Mouse (Mus musculus): ENCODE results near the gene Med24. TPM values are rescaled to one million over a fixed set of nuclear protein-coding genes. Genes with fewer than 3 reads are reported as not detected.

Med24 gene
- polyA plus RNA-seq, 1 experiment from 2014 or later: 55.1 TPM

GRCm38 (mm10) chr11:98696454-98697216, 32.6 kb downstream of the Med24 start:
- ATAC-seq (replicated peaks; ENCODE audit: insufficient number of reproducible peaks, low FRiP score, low TSS enrichment, low read depth) (no peak), DNase-seq (ENCODE audit: low spot score) (no peak)
- Histone ChIP-seq H3K36me3 (replicated peaks; ENCODE audit: control insufficient read depth, insufficient read depth, low read depth, low read length) (peaks cover 11% of the 10 kb centered on the region), H3K4me1 (ENCODE audit: control insufficient read depth, insufficient read depth, low read length) (no peaks in the 10 kb centered on the region), H3K4me3 (ENCODE audit: low read depth, low read length) (no peak overlapping the region), H3K27ac (replicated peaks; ENCODE audit: low read depth, low read length) (no peak overlapping the region), H3K4me2 (ENCODE audit: low read depth, low read length) (no peak overlapping the region), H3K9me3 (replicated peaks; ENCODE audit: control insufficient read depth, low read length) (no peaks in the 10 kb centered on the region), H3K9ac (replicated peaks; ENCODE audit: low read length) (no peak overlapping the region), H3K27me3 (ENCODE audit: control insufficient read depth, insufficient read depth, low read length) (no peaks in the 10 kb centered on the region)
- WGBS: 88% methylated on average over 14 of the region's 14 CpGs

GRCm38 (mm10) chr11:98695408-98695807, 33.8 kb downstream of the Med24 start:
- Histone ChIP-seq H3K27me3 (ENCODE audit: control insufficient read depth, insufficient read depth, low read length) (no peaks in the 10 kb centered on the region), H3K4me2 (ENCODE audit: low read depth, low read length) (no peak overlapping the region), H3K27ac (replicated peaks; ENCODE audit: low read depth, low read length) (no peak overlapping the region), H3K9ac (replicated peaks; ENCODE audit: low read length) (no peak overlapping the region), H3K4me3 (ENCODE audit: low read depth, low read length) (no peak overlapping the region), H3K9me3 (replicated peaks; ENCODE audit: control insufficient read depth, low read length) (no peaks in the 10 kb centered on the region), H3K4me1 (ENCODE audit: control insufficient read depth, insufficient read depth, low read length) (no peaks in the 10 kb centered on the region), H3K36me3 (replicated peaks; ENCODE audit: control insufficient read depth, insufficient read depth, low read depth, low read length) (peaks cover 17% of the 10 kb centered on the region)
- DNase-seq (ENCODE audit: low spot score) (no peak), ATAC-seq (replicated peaks; ENCODE audit: insufficient number of reproducible peaks, low FRiP score, low TSS enrichment, low read depth) (no peak)
- 78% methylated on average over 14 of the region's 14 CpGs for WGBS

DNA sequence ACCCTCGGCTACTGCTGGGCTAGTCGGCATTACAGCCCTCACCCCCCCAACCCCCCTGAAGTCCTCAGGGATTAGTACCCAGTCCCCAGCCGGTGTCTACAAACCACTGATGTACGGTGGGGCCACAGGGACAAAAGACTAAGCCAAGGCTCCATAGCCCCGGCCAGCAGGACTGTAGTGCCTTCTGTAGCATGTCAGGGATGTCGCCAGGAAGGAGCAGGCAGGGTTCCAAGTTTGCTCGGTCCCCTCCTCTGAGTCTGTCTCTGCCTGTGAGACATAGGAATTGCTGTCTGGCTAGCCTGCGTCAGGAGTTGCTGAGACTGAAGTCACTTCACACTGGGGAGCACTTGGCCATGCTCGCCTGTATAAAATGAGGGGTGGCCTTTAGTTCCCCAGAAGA, 34.9 kb downstream of the Med24 start:
- 89% methylated on average over 9 of the region's 9 CpGs for WGBS
- ATAC-seq (replicated peaks; ENCODE audit: insufficient number of reproducible peaks, low FRiP score, low TSS enrichment, low read depth) (no peak), DNase-seq (ENCODE audit: low spot score) (no peak)
- Histone ChIP-seq H3K4me1 (ENCODE audit: control insufficient read depth, insufficient read depth, low read length) (no peaks in the 10 kb centered on the region), H3K4me2 (ENCODE audit: low read depth, low read length) (no peak overlapping the region; the same call in 1 of the 2 replicates), H3K27me3 (ENCODE audit: control insufficient read depth, insufficient read depth, low read length) (no peaks in the 10 kb centered on the region), H3K9me3 (replicated peaks; ENCODE audit: control insufficient read depth, low read length) (no peaks in the 10 kb centered on the region), H3K4me3 (ENCODE audit: low read depth, low read length) (no peak overlapping the region), H3K27ac (replicated peaks; ENCODE audit: low read depth, low read length) (no peak overlapping the region), H3K9ac (replicated peaks; ENCODE audit: low read length) (no peak overlapping the region), H3K36me3 (replicated peaks; ENCODE audit: control insufficient read depth, insufficient read depth, low read depth, low read length) (peaks cover 23% of the 10 kb centered on the region)

DNA sequence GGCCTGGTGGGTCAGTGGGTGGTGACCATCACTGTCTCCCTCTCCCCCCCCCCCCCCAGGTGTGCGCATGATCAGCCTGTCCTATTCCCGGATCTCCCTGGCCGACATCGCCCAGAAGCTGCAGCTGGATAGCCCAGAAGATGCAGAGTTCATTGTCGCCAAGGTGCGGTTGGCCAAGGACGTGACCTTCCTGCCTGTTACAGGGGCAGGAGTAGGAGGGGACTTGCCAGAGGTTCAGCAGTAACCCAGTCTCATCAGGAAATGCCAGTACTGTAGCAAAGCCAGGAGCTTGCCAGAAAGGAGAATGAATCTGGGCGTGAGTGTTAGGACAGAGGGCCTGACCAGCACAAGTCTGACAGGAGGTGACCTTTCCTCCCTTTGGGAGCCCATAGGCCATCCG, 35.5 kb downstream of the Med24 start:
- 93% methylated on average over 8 of the region's 9 CpGs for WGBS
- H3K9me3 ChIP-seq (replicated peaks; ENCODE audit: control insufficient read depth, low read length): no peaks in the 10 kb centered on the region
- H3K27ac ChIP-seq (replicated peaks; ENCODE audit: low read depth, low read length): no peak overlapping the region
- peaks cover 23% of the 10 kb centered on the region for H3K36me3 ChIP-seq (replicated peaks; ENCODE audit: control insufficient read depth, insufficient read depth, low read depth, low read length)
- no peaks in the 10 kb centered on the region for H3K27me3 ChIP-seq (ENCODE audit: control insufficient read depth, insufficient read depth, low read length)
- no peak overlapping the region for H3K9ac ChIP-seq (replicated peaks; ENCODE audit: low read length)
- DNase-seq (ENCODE audit: low spot score) (no peak), ATAC-seq (replicated peaks; ENCODE audit: insufficient number of reproducible peaks, low FRiP score, low TSS enrichment, low read depth) (no peak)
- H3K4me3 ChIP-seq (ENCODE audit: low read depth, low read length): no peak overlapping the region
- no peak overlapping the region for H3K4me2 ChIP-seq (ENCODE audit: low read depth, low read length)
- no peaks in the 10 kb centered on the region for H3K4me1 ChIP-seq (ENCODE audit: control insufficient read depth, insufficient read depth, low read length)

DNA sequence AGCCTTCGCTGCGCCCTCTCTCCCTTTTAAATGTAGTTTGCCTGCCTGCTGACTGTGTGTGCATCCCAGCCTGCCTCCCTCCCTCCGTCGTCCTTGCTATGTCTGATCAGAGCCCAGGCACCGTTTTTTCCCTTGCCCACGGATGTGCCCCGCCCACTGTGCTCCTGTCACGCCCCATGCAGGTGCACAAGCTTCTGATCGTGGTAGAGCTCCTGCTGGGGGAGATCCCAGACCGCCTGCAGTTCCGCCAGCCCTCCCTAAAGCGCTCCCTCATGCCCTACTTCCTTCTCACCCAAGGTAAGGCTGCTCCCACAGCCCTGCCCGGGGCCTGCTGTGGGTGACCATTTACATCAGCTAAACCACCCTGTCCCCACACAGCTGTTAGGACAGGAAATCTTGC, 36.0 kb downstream of the Med24 start:
- 83% methylated on average over 13 of the region's 13 CpGs for WGBS
- Histone ChIP-seq H3K27ac (replicated peaks; ENCODE audit: low read depth, low read length) (no peak overlapping the region), H3K9ac (replicated peaks; ENCODE audit: low read length) (no peak overlapping the region), H3K27me3 (ENCODE audit: control insufficient read depth, insufficient read depth, low read length) (no peaks in the 10 kb centered on the region), H3K9me3 (replicated peaks; ENCODE audit: control insufficient read depth, low read length) (no peaks in the 10 kb centered on the region), H3K4me3 (ENCODE audit: low read depth, low read length) (no peak overlapping the region), H3K4me1 (ENCODE audit: control insufficient read depth, insufficient read depth, low read length) (no peaks in the 10 kb centered on the region), H3K36me3 (replicated peaks; ENCODE audit: control insufficient read depth, insufficient read depth, low read depth, low read length) (peaks cover 25% of the 10 kb centered on the region), H3K4me2 (ENCODE audit: low read depth, low read length) (no peak overlapping the region)
- DNase-seq (ENCODE audit: low spot score) (no peak), ATAC-seq (replicated peaks; ENCODE audit: insufficient number of reproducible peaks, low FRiP score, low TSS enrichment, low read depth) (no peak)

DNA sequence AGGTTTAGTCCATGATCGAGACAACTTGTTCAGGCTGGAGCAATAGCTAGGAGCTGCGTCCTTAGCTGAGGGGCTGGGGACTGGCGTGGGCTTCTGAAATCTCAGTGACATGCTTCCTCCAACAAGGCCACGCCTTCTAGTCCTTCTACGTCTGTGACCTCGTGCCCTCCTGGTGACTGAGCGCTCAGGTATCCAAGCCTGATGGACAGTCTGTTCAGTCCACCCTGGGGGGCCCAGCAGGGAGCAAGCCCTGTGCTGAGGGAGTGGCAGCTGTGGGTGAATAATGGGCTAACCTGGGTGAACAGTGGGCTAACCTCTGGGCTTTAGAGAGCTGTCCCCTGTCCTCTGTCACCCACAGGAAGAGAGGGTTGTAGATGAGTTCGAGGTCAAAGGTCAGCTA, 41.2 kb downstream of the Med24 start:
- DNase-seq (ENCODE audit: low spot score) (no peak), ATAC-seq (replicated peaks; ENCODE audit: insufficient number of reproducible peaks, low FRiP score, low TSS enrichment, low read depth) (no peak)
- Histone ChIP-seq H3K4me3 (ENCODE audit: low read depth, low read length) (no peak overlapping the region), H3K27ac (replicated peaks; ENCODE audit: low read depth, low read length) (no peak overlapping the region), H3K9me3 (replicated peaks; ENCODE audit: control insufficient read depth, low read length) (no peaks in the 10 kb centered on the region), H3K4me1 (ENCODE audit: control insufficient read depth, insufficient read depth, low read length) (no peaks in the 10 kb centered on the region), H3K4me2 (ENCODE audit: low read depth, low read length) (no peak overlapping the region), H3K27me3 (ENCODE audit: control insufficient read depth, insufficient read depth, low read length) (no peaks in the 10 kb centered on the region), H3K36me3 (replicated peaks; ENCODE audit: control insufficient read depth, insufficient read depth, low read depth, low read length) (peaks cover 19% of the 10 kb centered on the region), H3K9ac (replicated peaks; ENCODE audit: low read length) (no peak overlapping the region)
- 88% methylated on average over 8 of the region's 8 CpGs for WGBS

DNA sequence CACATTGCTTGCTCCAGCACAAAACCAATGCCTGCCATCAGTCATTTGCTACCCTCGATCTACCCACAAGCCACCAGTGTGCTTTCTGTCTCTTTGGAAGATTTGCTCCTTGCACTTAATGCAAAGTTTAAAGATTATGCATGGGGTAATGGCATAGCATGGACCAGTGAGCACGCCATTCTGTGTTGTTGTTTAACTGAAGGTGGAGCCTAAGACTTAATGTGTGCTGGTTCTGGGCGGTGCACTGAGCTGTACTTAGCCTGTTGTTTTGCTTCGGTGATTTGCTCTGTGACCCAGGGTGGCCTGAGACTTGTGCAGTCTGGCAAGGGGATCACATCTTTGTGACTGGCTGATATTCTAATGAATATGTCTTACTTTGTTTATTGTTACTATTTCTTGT, 42.3 kb downstream of the Med24 start:
- Histone ChIP-seq H3K9me3 (replicated peaks; ENCODE audit: control insufficient read depth, low read length) (no peaks in the 10 kb centered on the region), H3K27me3 (ENCODE audit: control insufficient read depth, insufficient read depth, low read length) (no peaks in the 10 kb centered on the region), H3K4me1 (ENCODE audit: control insufficient read depth, insufficient read depth, low read length) (no peaks in the 10 kb centered on the region), H3K4me3 (ENCODE audit: low read depth, low read length) (no peak overlapping the region), H3K9ac (replicated peaks; ENCODE audit: low read length) (no peak overlapping the region), H3K4me2 (ENCODE audit: low read depth, low read length) (no peak overlapping the region), H3K36me3 (replicated peaks; ENCODE audit: control insufficient read depth, insufficient read depth, low read depth, low read length) (peaks cover 17% of the 10 kb centered on the region), H3K27ac (replicated peaks; ENCODE audit: low read depth, low read length) (no peak overlapping the region)
- DNase-seq (ENCODE audit: low spot score) (no peak), ATAC-seq (replicated peaks; ENCODE audit: insufficient number of reproducible peaks, low FRiP score, low TSS enrichment, low read depth) (no peak)
- WGBS: 86% methylated on average over 4 of the region's 4 CpGs

- Histone ChIP-seq H3K36me3 (replicated peaks; ENCODE audit: control insufficient read depth, insufficient read depth, low read depth, low read length) (peaks cover 13% of the 10 kb centered on the region), H3K4me1 (ENCODE audit: control insufficient read depth, insufficient read depth, low read length) (no peaks in the 10 kb centered on the region), H3K4me2 (ENCODE audit: low read depth, low read length) (no peak overlapping the region), H3K9me3 (replicated peaks; ENCODE audit: control insufficient read depth, low read length) (no peaks in the 10 kb centered on the region), H3K27ac (replicated peaks; ENCODE audit: low read depth, low read length) (no peak overlapping the region), H3K4me3 (ENCODE audit: low read depth, low read length) (no peak overlapping the region), H3K27me3 (ENCODE audit: control insufficient read depth, insufficient read depth, low read length) (no peaks in the 10 kb centered on the region), H3K9ac (replicated peaks; ENCODE audit: low read length) (no peak overlapping the region)
- DNase-seq (ENCODE audit: low spot score) (no peak), ATAC-seq (replicated peaks; ENCODE audit: insufficient number of reproducible peaks, low FRiP score, low TSS enrichment, low read depth) (no peak)
- 96% methylated on average over 9 of the region's 9 CpGs for WGBS
Measured at GRCm38 (mm10) chr11:98685642-98686041, 43.6 kb downstream of the Med24 start.
